Mouse (Mus musculus): ENCODE data around the gene Olfr545. TPM values are rescaled to one million over a fixed set of nuclear protein-coding genes. Genes with fewer than 3 reads are reported as not detected.

The Olfr545 gene
- polyA plus RNA-seq, 1 experiment: not detected

DNA sequence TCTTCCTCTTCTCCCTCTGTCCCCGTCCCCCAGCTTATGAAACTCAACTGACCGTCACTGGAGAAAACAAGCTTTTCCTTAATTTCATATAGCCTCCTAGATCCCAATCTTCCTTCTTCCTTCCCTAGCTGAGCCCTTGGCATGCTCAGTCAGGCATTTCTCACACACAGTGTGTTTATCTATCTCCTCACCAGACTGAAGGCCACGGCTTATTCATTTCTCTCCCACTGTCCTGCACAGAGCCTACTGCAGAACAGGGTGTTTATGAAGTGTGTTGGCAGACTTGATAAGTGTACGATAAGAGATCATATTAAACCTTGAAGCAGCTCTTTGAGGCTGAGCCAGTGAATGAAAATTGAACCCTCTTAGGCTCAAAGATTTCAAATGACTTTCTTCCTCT is 18.6 kb downstream of the Olfr545 start:
- H3K4me3 ChIP-seq (ENCODE audit: insufficient read depth, low read length): no peak overlapping the region
- H3K27ac ChIP-seq (ENCODE audit: insufficient read depth, low read depth, low read length): no peak overlapping the region
- peaks cover 8% of the 10 kb centered on the region for H3K4me1 ChIP-seq (ENCODE audit: control insufficient read depth, insufficient read depth, low read length)
- TF ChIP-seq CTCF (IDR thresholded peaks at IDR 0.05; ENCODE audit: low read depth, low read length) (no peak), POLR2A (IDR thresholded peaks at IDR 0.05; ENCODE audit: borderline replicate concordance, low read depth, low read length) (no peak)

DNA sequence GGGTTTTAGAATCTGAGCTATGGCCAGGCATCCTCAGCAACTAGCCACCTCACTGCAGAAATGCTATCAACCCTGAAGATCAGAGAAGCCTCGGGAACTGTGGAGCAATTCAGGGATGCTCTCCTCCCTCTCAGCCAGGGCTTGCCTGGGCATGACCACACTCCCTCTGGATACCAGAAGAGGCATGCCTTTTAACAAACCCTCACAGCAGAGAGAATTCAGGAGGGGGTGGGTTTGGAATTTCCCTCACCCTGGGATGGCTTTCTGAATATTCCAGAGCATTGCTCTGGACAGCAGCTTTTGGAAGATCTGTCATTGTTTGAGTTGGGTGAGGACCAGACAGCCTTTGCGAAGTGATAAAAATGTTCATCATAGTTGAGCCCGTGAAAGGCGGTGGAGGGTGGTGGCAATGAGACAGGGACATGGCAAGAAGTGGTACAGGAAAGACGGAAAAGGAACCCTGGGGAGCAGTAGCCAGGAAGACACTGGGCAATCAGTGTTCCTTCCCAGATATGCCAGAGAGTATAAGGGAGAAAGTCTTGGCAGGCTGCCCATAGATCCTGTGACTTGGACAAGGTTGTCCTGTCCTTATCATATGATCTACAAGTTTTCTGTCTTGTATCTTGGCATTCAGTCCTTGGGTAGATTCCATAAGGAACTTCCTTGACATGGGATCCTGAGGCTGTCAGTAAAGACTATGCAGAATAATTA is 19.9 kb downstream of the Olfr545 start:
- Histone ChIP-seq H3K27ac (ENCODE audit: insufficient read depth, low read depth, low read length) (no peak overlapping the region), H3K4me3 (ENCODE audit: insufficient read depth, low read length) (no peak overlapping the region), H3K4me1 (ENCODE audit: control insufficient read depth, insufficient read depth, low read length) (peaks cover 8% of the 10 kb centered on the region)
- TF ChIP-seq POLR2A (IDR thresholded peaks at IDR 0.05; ENCODE audit: borderline replicate concordance, low read depth, low read length) (no peak), CTCF (IDR thresholded peaks at IDR 0.05; ENCODE audit: low read depth, low read length) (no peak)

DNA sequence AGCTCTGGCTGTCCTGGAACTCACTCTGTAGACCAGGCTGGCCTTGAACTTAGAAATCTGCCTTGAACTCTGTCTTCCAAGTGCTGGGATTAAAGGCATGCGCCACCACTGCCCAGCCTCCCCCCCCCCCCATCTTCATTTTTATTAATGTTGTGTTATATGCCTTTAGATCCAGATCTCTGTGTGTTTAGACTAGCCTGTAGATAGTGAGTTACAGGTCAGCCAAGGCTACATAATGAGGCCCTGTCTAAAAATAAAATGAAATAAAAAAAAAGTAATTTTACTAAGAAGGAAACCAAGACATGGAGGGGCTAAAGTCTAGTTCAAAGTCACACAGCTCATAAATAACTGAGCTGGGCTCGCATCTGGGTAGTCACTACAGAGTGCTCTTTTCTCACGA is 20.4 kb downstream of the Olfr545 start:
- H3K27ac ChIP-seq (ENCODE audit: insufficient read depth, low read depth, low read length): no peak overlapping the region
- H3K4me3 ChIP-seq (ENCODE audit: insufficient read depth, low read length): no peak overlapping the region
- TF ChIP-seq CTCF (IDR thresholded peaks at IDR 0.05; ENCODE audit: low read depth, low read length) (no peak), POLR2A (IDR thresholded peaks at IDR 0.05; ENCODE audit: borderline replicate concordance, low read depth, low read length) (no peak)
- peaks cover 8% of the 10 kb centered on the region for H3K4me1 ChIP-seq (ENCODE audit: control insufficient read depth, insufficient read depth, low read length)

DNA sequence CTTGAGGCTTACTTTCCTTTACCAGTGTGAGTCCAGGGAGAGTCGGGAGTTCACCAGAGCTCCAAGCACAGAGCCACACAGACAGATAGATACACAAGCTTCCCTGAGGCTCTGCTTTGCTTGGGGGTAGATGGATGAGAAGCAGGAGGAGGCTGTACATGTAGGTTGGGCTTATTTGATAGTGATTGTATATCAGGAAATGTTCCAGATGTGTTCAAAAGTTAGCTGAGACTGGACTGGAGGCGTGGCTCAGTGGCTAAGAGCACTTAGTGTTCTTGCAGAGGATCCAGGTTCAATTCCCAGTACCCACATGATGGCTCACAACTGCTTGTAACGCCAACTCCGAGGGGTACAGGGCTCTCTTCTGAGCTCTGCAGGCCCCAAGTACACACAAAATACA is 20.9 kb downstream of the Olfr545 start:
- TF ChIP-seq POLR2A (IDR thresholded peaks at IDR 0.05; ENCODE audit: borderline replicate concordance, low read depth, low read length): no peak
- H3K4me1 ChIP-seq (ENCODE audit: control insufficient read depth, insufficient read depth, low read length): peaks cover 8% of the 10 kb centered on the region
- no peak overlapping the region for H3K4me3 ChIP-seq (ENCODE audit: insufficient read depth, low read length)
- no peak overlapping the region for H3K27ac ChIP-seq (ENCODE audit: insufficient read depth, low read depth, low read length)

DNA sequence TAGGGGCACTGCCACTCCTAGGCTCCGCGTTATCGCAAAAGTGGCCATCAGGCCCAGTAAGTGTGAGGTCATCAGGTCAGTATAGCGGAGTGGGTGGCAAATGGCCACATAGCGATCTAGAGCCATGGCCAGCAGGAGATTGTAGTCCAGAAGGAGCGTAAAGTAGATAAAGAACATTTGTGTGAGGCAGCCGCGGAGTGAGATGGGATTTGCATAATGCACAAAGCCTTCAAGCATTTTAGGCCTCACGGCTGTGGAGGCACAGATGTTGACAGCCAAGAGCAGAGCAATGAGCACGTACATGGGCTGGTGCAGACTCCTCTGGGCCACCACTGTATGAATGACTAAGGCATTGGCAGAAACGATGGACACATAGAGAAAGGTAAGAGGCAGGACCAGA is 22.0 kb downstream of the Olfr545 start:
- peaks cover 8% of the 10 kb centered on the region for H3K4me1 ChIP-seq (ENCODE audit: control insufficient read depth, insufficient read depth, low read length)
- H3K4me3 ChIP-seq (ENCODE audit: insufficient read depth, low read length): no peak overlapping the region
- H3K27ac ChIP-seq (ENCODE audit: insufficient read depth, low read depth, low read length): no peak overlapping the region
- TF ChIP-seq POLR2A (IDR thresholded peaks at IDR 0.05; ENCODE audit: borderline replicate concordance, low read depth, low read length) (no peak), CTCF (IDR thresholded peaks at IDR 0.05; ENCODE audit: low read depth, low read length) (no peak)

DNA sequence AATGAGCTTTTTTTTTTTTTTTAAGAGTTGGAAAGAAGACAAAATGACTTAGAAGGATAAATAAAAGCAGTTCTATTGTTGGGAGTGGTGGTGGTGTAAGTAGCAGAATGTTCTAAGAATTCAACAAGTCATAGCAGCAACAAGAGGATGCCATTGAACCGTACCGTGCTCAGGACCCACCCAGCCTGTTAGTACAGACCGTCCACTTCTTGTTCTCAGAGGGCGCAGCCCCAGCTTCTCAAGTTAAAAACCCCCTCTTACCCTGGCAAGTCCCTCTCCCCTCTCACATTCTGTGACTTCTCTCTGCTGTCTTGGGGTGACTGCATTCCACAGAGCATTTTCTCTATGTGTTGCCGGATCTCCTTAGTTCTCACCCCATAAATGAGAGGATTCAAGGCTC is 22.8 kb downstream of the Olfr545 start:
- Histone ChIP-seq H3K27ac (ENCODE audit: insufficient read depth, low read depth, low read length) (no peak overlapping the region), H3K4me1 (ENCODE audit: control insufficient read depth, insufficient read depth, low read length) (peaks cover 8% of the 10 kb centered on the region), H3K4me3 (ENCODE audit: insufficient read depth, low read length) (no peak overlapping the region)
- TF ChIP-seq CTCF (IDR thresholded peaks at IDR 0.05; ENCODE audit: low read depth, low read length): no peak
- no peak for TF ChIP-seq POLR2A (IDR thresholded peaks at IDR 0.05; ENCODE audit: borderline replicate concordance, low read depth, low read length)

DNA sequence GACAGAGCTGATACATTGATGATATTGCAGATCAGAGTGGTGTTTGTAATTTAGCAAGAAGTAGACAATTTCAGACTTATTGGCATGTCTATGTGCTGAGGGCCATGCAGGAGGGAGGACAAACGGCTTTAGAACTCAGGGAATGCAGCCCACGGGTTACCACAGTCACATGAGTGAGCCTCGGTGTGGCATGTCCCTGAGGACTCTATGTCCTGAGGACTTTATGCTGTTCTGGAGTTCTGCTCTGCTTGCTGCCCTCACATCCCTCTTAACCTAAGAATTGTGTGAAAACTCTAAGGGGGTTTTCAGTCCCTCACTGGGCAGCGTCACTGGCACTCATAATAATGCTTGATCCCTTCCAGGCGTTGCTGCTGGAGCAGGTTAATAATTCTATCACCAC is 26.7 kb downstream of the Olfr545 start:
- H3K4me1 ChIP-seq (ENCODE audit: control insufficient read depth, insufficient read depth, low read length): no peaks in the 10 kb centered on the region
- H3K27ac ChIP-seq (ENCODE audit: insufficient read depth, low read depth, low read length): no peak overlapping the region
- no peak overlapping the region for H3K4me3 ChIP-seq (ENCODE audit: insufficient read depth, low read length)
- TF ChIP-seq CTCF (IDR thresholded peaks at IDR 0.05; ENCODE audit: low read depth, low read length) (no peak), POLR2A (IDR thresholded peaks at IDR 0.05; ENCODE audit: borderline replicate concordance, low read depth, low read length) (no peak)

DNA sequence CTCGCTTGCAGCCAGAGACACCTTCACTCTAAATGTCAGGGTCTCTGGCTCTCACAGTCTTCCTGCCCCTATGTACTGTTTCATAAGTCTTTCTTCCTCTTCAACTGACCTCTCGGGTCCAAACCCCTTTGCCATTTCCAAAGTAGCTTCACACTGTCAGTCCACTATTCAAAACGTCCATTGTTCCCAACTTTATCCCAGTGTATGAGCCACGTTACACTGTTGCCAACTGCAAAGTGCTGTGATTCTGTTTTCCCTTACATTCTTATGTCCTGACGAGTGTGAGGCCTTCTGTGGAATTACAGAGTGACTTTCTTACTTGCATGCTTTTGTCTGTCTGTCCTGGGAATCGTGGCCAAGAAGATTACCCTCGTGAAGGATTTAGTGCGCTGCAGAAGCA is 31.8 kb downstream of the Olfr545 start:
- no peak overlapping the region for H3K27ac ChIP-seq (ENCODE audit: insufficient read depth, low read depth, low read length)
- TF ChIP-seq POLR2A (IDR thresholded peaks at IDR 0.05; ENCODE audit: borderline replicate concordance, low read depth, low read length) (no peak), CTCF (IDR thresholded peaks at IDR 0.05; ENCODE audit: low read depth, low read length) (no peak)
- H3K4me1 ChIP-seq (ENCODE audit: control insufficient read depth, insufficient read depth, low read length): no peaks in the 10 kb centered on the region
- no peak overlapping the region for H3K4me3 ChIP-seq (ENCODE audit: insufficient read depth, low read length)

DNA sequence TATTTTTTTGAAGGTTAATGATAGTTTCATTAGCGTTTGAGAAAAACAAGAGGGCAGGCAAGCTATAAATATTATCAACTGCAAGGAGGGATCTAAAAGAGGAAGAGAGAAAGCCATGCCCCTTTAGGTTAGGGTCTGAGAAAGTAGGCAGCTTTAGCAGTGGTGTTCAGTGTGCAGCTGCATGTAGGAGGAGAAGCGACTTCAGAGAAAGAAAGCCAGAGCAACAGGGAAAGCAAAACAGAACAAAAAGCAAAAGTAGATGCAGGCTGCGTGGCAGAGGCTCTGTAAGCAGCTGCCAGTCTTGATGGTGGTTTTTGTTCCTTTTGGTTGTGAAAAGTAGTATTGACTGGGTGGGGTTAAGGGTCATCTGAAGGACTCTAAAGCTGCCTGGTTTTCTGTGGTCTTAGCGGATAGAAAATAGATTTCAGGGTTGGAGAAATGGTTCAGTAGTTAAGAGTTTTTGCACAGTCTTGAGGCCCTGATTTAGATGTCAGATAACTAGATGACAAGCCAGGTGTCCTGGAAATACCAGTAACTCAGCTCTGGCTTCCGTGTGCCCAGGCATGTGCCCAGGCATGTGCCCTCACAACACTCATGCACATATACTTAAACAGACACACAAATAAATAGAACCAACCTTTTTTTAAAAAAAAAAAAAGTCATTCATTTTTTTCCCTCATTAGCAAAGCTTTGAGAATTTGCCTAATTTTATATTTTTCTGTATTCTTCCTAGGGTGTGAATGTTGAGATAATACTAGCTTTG is 40.6 kb downstream of the Olfr545 start:
- H3K4me3 ChIP-seq (ENCODE audit: insufficient read depth, low read length): no peak overlapping the region
- H3K4me1 ChIP-seq (ENCODE audit: control insufficient read depth, insufficient read depth, low read length): no peaks in the 10 kb centered on the region
- no peak overlapping the region for H3K27ac ChIP-seq (ENCODE audit: insufficient read depth, low read depth, low read length)
- TF ChIP-seq CTCF (IDR thresholded peaks at IDR 0.05; ENCODE audit: low read depth, low read length): no peak

DNA sequence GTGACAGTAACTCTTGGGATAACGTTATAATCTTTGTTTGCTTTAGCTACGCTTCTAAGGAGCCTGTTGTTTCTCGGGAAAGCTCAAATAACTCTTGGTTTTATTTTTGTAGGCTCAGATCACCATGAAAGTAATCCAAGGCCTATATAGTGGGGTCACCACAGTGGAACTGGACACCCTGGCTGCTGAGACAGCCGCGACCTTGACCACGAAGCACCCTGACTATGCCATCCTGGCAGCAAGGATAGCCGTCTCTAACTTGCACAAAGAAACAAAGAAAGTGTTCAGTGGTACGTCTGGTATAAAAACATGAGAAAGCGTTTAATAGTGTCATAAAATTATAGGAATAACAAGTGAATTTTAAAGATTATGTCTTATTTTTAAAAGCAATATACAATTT is 52.9 kb downstream of the Olfr545 start:
- Histone ChIP-seq H3K4me3 (ENCODE audit: insufficient read depth, low read length) (no peak overlapping the region), H3K27ac (ENCODE audit: insufficient read depth, low read depth, low read length) (no peak overlapping the region), H3K4me1 (ENCODE audit: control insufficient read depth, insufficient read depth, low read length) (peaks cover 6% of the 10 kb centered on the region)
- TF ChIP-seq POLR2A (IDR thresholded peaks at IDR 0.05; ENCODE audit: borderline replicate concordance, low read depth, low read length) (no peak), CTCF (IDR thresholded peaks at IDR 0.05; ENCODE audit: low read depth, low read length) (no peak)
